Mouse (Mus musculus) G1E (cell line): Measurements from ENCODE around the gene Gm4778. TPM values are rescaled to one million over a fixed set of nuclear protein-coding genes. Genes with fewer than 3 reads are reported as not detected.
A peak's percentile ranks its signal among the peaks of the same experiment; 100 is the strongest.
"Not testable (repeated sequence)": the region's sequence is repeated elsewhere in the genome, so short reads cannot be mapped to it uniquely, and the experiment has no call there.

Experiments
- ATAC-seq: 2 replicates; pipeline ENCODE4 v1.8.0; 2016; ENCODE audit warnings: mild to moderate bottlenecking; ENCODE audit not compliant: insufficient number of reproducible peaks, poor library complexity, low FRiP score, severe bottlenecking; ENCODE audit errors: extremely low read depth
- DNase-seq: peaks from one replicate; pipeline ENCODE4 v3.0.0; 2012; ENCODE audit warnings: low spot score
- H3K27me3 ChIP-seq: 2 replicates; pipeline ENCODE4 v1.6.1; 2012; ENCODE audit warnings: mild to moderate bottlenecking, low read length, inconsistent platforms; ENCODE audit not compliant: insufficient read depth
- H3K36me3 ChIP-seq: replicated peaks from 2 replicates; pipeline ENCODE3; 2012; ENCODE audit warnings: mild to moderate bottlenecking, inconsistent platforms
- H3K4me1 ChIP-seq: 2 replicates; pipeline ENCODE4 v1.6.1; 2012; ENCODE audit warnings: low read depth, low read length, inconsistent platforms, mixed read lengths; ENCODE audit not compliant: insufficient read depth
- H3K4me3 ChIP-seq: 2 replicates; pipeline ENCODE4 v1.5.1; 2012; ENCODE audit warnings: low read depth, mild to moderate bottlenecking, inconsistent platforms, low read length, moderate library complexity, mixed read lengths
- H3K9me3 ChIP-seq: replicated peaks from 2 replicates; pipeline ENCODE4 v1.6.1; 2012; ENCODE audit warnings: inconsistent platforms
- CTCF ChIP-seq: IDR thresholded peaks from 2 replicates; pipeline ENCODE4 v1.5.1; 2012; ENCODE audit warnings: low read depth, low read length, inconsistent platforms, mixed read lengths
- GATA1 ChIP-seq: IDR thresholded peaks from 2 replicates; pipeline ENCODE4 v1.6.1; 2012; ENCODE audit warnings: borderline replicate concordance, low read length, inconsistent platforms, mixed read lengths
- GATA2 ChIP-seq: IDR thresholded peaks from 2 replicates; pipeline ENCODE4 v1.6.1; 2012; ENCODE audit warnings: low read depth, low read length, inconsistent platforms, borderline replicate concordance
- POLR2AphosphoS5 ChIP-seq: IDR thresholded peaks from 2 replicates; pipeline ENCODE4 v1.6.1; 2012; ENCODE audit warnings: low read depth, low read length, inconsistent platforms; ENCODE audit not compliant: insufficient replicate concordance
- TAL1 ChIP-seq: conservative IDR thresholded peaks from 2 replicates; pipeline ENCODE4 v1.6.1; 2012; ENCODE audit warnings: low read depth, low read length, inconsistent platforms, mixed read lengths
- polyA plus RNA-seq: library from polyadenylated mRNA; stranded (reverse); fragments of >175 nt; gene quantifications from 2 replicates; pipeline ENCODE4 v1.2.3, GENCODE M21; 2012
- total RNA-seq, 2 experiments: library from RNA; stranded (forward) in 1 of 2; stranded (reverse) in 1 of 2; fragments of 200-1000 nt in 1 of 2; fragments of >200 nt in 1 of 2; fragmentation: Nextera tagmentation in 1 of 2; gene quantifications; 2 replicates each; pipeline ENCODE4 v1.2.3; 2014 to 2017

The Gm4778 gene
- total RNA-seq (2014; fragmentation: Nextera tagmentation) (not detected in 2 replicates), total RNA-seq (2017) (not detected in 2 replicates), polyA plus RNA-seq (not detected in 2 replicates)

DNA sequence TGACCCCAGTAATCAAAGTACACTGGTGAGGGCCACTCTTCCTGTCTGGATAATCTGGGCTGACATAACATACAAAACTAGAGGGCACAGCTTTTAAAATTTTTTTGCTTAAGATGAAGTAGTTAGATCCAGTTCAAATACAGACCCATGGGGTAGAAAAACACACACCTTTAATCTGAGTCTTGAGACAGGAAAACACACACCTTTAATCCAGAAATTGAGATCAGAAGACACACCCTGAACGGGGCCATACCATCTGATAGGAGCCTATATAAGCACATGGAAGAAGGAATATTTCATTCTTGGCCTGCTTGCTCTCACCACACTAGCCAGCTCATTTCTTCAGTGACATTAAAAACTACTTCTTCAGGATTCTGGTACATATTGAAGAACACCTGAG lies at the start of gene Gm4778:
Gene Gm4778, plus strand, starts transcription at position 301 of the 400 bp plus-strand sequence.
- H3K4me1 ChIP-seq, H3K9me3 ChIP-seq, ATAC-seq, DNase-seq, H3K27me3 ChIP-seq, H3K36me3 ChIP-seq, H3K4me3 ChIP-seq: not testable (repeated sequence)

GRCm38 (mm10) chr3:94260598-94260997 lies 3.2 kb upstream of the Gm4778 start:
- no peak for TF ChIP-seq GATA2
- TF ChIP-seq POLR2AphosphoS5: no peak
- TF ChIP-seq CTCF: no peak
- TF ChIP-seq TAL1: no peak
- no peak for TF ChIP-seq GATA1
- no peaks in the 10 kb centered on the region for H3K27me3 ChIP-seq
- no peaks in the 10 kb centered on the region for H3K36me3 ChIP-seq
- no peak overlapping the region for H3K4me3 ChIP-seq
- H3K9me3 ChIP-seq: no peaks in the 10 kb centered on the region
- ATAC-seq: 0 out of 2 replicates have a peak, but pooled peaks have one; percentile 22
- no peaks in the 10 kb centered on the region for H3K4me1 ChIP-seq
- no peak for DNase-seq

DNA sequence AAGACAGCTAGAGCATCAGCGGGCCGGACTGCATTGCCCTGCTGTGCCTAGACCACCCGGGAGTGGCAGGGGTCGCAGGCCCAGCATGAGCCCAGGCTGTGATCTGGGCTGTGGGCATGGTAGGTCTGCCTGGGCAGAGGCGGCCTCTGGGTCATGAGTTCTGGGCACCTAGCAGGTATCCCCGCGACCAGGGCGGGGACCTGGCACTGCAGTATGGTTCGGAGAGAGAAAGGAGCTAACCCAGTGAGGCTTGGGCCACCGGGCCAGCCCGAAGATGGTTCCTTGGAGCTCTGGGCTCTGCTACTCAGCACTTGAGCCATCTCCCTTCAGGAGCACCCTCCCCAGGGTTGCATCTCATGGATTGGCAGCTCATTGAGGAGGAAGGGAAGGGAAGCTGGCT lies 12.2 kb downstream of the Gm4778 start:
- Histone ChIP-seq H3K36me3 (no peaks in the 10 kb centered on the region), H3K4me1 (no peaks in the 10 kb centered on the region), H3K4me3 (no peak overlapping the region), H3K27me3 (peaks cover 6% of the 10 kb centered on the region; the same call in 1 of the 2 replicates), H3K9me3 (no peaks in the 10 kb centered on the region)
- ATAC-seq (no peak), DNase-seq (no peak)
- TF ChIP-seq CTCF (no peak), TAL1 (no peak), POLR2AphosphoS5 (no peak), GATA1 (no peak), GATA2 (no peak)

DNA sequence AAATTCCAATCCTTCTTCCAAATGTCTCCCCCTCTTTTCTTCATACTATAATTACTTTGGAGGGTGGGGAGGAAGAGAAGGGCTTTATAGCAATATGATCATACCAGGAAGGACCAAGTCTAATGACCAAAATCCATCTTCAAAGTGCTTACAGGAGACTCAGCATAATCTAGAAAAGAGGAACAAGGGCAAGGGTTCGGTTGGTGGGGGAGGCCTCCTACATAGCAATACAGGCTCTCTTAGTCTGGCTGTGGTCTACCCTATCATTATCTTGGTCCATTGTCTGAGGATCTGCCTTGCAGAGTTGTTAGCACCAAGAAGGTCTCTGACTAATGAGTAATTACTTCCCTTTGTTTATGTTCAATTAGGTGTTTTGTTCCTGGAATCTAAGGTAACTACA lies 41.6 kb downstream of the Gm4778 start:
- Histone ChIP-seq H3K4me3 (no peak overlapping the region), H3K36me3 (no peaks in the 10 kb centered on the region), H3K27me3 (no peaks in the 10 kb centered on the region; the same call in 1 of the 2 replicates), H3K9me3 (no peaks in the 10 kb centered on the region), H3K4me1 (peaks cover 19% of the 10 kb centered on the region)
- DNase-seq (no peak), ATAC-seq (no peak)
- TF ChIP-seq TAL1 (no peak), GATA2 (no peak), POLR2AphosphoS5 (no peak), CTCF (no peak)

DNA sequence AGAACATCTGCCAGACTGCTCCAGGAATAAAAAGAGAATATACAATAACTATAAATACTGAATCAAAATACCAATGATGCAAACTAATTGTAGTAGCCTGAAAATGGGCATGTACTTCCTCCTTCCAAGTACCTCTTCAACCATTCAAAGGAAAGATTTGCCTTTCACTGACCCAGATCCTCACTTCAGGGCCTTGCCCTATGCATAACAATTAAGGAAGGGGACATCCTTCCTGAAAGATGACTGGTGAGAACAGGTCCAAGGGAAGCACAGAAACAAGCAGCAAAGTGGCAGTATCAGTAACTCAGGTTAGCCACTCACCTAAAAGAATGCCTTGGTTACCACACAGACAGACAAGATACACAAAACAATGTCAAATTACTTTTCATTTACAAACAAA lies 43.1 kb downstream of the Gm4778 start:
- Histone ChIP-seq H3K9me3 (no peaks in the 10 kb centered on the region), H3K27me3 (no peaks in the 10 kb centered on the region), H3K4me3 (no peak overlapping the region), H3K4me1 (peaks cover 29% of the 10 kb centered on the region), H3K36me3 (no peaks in the 10 kb centered on the region)
- DNase-seq (no peak), ATAC-seq (no peak)
- no peak for TF ChIP-seq GATA2
- TF ChIP-seq GATA1: no peak
- TF ChIP-seq POLR2AphosphoS5: no peak
- no peak for TF ChIP-seq TAL1
- no peak for TF ChIP-seq CTCF

DNA sequence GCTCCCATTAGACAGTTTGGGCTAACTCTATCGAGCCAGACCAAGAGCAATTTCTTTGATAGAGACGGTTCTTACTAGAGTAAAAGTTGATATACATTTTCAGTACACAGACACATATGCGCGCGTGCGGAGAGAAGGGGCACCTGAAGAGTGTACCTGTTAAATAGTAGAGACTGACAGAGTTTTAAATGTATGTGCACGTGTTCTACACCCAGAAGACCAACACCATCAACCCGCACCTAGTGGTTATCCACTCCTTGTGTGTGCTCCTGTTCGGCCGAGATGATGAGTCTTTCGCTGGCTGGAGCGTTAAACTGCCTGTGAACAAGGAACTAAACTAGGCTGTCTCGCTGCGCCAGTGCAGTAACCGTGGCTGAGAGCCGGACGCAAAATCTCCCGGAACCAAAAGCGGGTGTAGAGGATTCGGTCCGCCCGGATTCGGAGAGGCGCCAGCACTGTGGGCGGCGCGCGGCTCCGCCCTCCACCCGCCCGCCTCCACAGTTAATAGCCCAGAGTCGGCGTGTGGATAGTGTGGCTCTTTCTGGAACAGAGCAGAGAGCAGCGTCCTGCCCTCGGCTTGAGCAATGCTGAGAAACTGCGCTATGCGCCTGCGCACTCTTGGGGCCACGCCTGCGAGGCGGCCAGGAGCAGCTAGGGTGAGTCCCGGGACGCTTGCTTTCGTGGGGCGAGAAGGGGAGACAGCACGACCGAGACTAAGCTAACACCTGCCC lies 46.0 kb downstream of the Gm4778 start, which contains the start of gene Them4:
Gene Them4, plus strand, starts transcription at position 457 of the 731 bp plus-strand sequence.
- Histone ChIP-seq H3K9me3 (no peaks in the 10 kb centered on the region), H3K4me3 (peak within 1 kb of the TSS; percentile 75), H3K36me3 (no peaks in the 10 kb centered on the region), H3K4me1 (peaks cover 29% of the 10 kb centered on the region), H3K27me3 (no peaks in the 10 kb centered on the region)
- DNase-seq (peak; percentile 98), ATAC-seq (peak; percentile 94)
- TF ChIP-seq POLR2AphosphoS5: no peak
- no peak for TF ChIP-seq CTCF
- no peak for TF ChIP-seq GATA1
- TF ChIP-seq GATA2: no peak
- no peak for TF ChIP-seq TAL1
